Mouse (Mus musculus): ENCODE measurements around the gene Nrtn.

DNA sequence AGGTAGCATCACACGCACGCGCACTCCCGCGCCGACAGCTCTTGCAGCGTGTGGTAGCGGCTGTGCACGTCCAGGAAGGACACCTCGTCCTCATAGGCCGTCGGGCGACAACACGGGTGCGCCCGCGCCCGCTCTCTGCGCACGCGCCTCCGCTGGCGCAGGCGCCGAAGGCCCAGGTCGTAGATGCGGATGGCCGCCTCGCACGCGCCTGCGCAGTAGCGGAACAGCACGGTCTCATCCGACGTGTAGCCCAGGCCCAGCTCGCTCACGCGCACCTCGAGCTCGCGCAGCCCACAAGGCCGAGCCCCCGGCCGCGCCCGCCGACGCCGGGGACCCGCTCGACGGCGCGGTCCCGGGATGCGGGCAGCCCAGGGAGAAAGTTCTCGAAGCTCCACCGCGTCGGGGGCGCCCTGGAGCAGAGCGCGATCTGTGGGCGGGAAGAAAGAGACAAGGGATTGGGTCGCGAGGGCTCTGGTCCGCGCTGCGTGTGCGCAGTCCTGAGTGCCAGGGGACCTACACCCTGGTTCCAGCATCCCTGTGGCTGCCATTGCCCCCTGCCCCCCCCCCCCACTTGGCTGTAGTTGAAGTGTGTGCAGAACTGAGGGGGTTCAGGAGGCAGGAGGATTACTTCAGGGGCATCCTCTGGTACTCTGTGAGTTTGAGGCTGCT lies 5.8 kb downstream of the Nrtn start:
- TF ChIP-seq CTCF (conservative IDR thresholded peaks at IDR 0.05 in 1 of 2, IDR thresholded peaks at IDR 0.05 in 1 of 2; ENCODE audit: low read depth in 2 of 2, low read length in 2 of 2), result no peak
- no peak for TF ChIP-seq TBP (conservative IDR thresholded peaks at IDR 0.05; ENCODE audit: low read depth, low read length)
- no peak for TF ChIP-seq ETS1 (conservative IDR thresholded peaks at IDR 0.05; ENCODE audit: low read depth, low read length)
- no peak for TF ChIP-seq POLR2AphosphoS2 (IDR thresholded peaks at IDR 0.05; ENCODE audit: low read depth, low read length)
